Mouse (Mus musculus): ENCODE results near the gene Asphd2.
A peak's percentile ranks its signal among the peaks of the same experiment; 100 is the strongest.
"Not testable (repeated sequence)": the region's sequence is repeated elsewhere in the genome, so short reads cannot be mapped to it uniquely, and the experiment has no call there.

Gene Asphd2

GRCm38 (mm10) chr5:112394779-112395443, at the start of gene Asphd2:
Asphd2 (minus strand) TSS chr5:112394866.
- peak; percentile 27 for DNase-seq (ENCODE audit: low spot score)

- DNase-seq (ENCODE audit: low spot score), result no peak
These were observed 43.9 kb upstream of the Asphd2 start for GRCm38 (mm10) chr5:112438535-112438934.

GRCm38 (mm10) chr5:112433004-112433403, 38.3 kb upstream of the Asphd2 start:
- peak; percentile 60 for DNase-seq (ENCODE audit: low spot score)

GRCm38 (mm10) chr5:112432033-112432432, 37.4 kb upstream of the Asphd2 start:
- DNase-seq (ENCODE audit: low spot score), result no peak

DNA sequence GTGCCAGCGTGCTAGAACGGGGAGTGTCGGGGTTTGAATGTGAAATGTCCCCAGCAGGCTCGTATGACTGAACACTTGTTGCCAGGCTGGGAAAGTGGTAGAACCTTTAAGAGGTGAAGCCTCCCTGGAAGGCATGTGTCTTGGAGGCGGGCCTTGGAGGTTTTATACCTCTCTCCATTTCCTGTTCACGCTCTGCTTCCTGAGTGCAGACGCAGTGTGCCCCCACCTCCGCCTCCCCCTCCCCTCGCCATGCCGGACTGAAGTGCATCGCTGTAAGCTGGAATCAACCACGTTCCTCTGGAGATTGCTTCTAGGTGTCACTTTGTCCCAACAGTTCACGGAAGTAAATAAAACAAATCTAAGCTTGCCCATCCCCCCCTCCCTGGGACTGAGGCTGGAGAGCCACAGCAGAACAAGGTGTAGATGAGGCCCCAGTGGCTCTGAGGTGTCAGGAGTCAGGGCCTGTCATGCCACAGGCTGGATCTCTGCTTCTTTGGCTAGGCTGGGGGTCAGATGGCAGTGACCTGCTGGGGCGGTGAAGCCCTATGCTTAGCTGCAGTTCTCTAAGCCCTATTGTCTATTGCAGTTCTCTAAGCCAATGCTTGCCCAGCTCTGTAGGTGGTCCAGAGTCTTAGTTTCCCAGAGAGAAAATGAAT, 36.6 kb upstream of the Asphd2 start:
- DNase-seq (ENCODE audit: low spot score), result no peak

DNA sequence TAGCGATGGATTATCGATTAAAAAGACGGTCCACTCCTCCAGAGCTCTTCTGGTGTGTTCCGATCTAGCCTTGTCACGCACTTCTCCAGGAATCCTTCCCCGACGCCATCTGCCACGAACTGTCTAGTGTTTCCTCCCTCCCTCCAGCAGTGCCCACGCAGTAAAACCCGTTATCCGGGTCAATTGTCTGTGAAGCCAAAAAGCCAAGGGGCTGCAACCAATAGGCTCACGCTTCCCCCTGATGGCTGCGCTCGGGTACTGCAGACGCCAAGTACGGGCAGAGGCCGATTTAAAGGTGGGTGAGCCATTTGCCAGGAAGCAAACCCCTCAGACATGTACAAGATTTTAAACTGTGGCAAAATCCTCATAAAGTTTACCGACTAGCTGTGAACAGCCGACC, 34.3 kb upstream of the Asphd2 start:
- DNase-seq (ENCODE audit: low spot score), result peak; percentile 17

GRCm38 (mm10) chr5:112427283-112427682, 32.6 kb upstream of the Asphd2 start:
- peak; percentile 21 for DNase-seq (ENCODE audit: low spot score)

DNA sequence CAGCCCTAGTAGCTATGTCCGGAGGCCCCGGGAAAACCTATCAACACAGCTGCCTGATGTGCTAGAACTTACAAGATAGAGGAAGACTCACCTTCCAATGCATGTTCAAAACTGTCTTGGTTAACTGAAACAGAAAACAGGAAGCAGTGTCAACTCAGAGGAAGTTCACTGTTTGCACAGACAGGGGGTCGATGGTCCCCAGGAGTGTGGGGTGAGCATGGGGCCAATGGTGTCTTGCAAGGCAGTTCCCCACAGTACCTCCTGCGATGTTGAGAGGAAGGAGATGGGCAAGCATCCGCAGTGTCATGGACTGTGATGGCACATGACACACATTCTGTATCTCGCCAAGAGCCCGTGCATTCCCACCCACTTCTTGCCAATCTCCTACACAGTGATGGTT, 32.0 kb upstream of the Asphd2 start:
- no peak for DNase-seq (ENCODE audit: low spot score)

DNA sequence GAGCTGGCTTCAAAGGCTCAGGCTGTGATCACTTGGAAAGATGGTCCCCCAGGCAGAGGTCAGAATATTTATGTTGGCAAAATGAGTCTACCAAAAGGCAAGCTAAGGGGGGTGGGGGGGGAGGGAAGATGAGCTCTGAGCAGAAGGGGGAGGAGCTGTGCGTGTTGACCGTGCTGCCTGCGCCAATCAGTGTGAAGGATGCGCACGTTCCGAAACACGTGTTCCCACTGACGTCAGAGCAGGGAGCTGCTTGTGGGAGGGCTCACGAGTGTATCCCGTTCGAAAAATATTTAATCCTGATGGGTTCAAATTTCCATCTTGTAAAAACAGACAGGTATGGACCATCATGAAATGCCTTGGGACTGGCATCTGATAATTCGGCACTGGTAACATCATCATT, 24.9 kb upstream of the Asphd2 start:
- no peak for DNase-seq (ENCODE audit: low spot score)

GRCm38 (mm10) chr5:112418023-112418422, 23.4 kb upstream of the Asphd2 start:
- no peak for DNase-seq (ENCODE audit: low spot score)

DNA sequence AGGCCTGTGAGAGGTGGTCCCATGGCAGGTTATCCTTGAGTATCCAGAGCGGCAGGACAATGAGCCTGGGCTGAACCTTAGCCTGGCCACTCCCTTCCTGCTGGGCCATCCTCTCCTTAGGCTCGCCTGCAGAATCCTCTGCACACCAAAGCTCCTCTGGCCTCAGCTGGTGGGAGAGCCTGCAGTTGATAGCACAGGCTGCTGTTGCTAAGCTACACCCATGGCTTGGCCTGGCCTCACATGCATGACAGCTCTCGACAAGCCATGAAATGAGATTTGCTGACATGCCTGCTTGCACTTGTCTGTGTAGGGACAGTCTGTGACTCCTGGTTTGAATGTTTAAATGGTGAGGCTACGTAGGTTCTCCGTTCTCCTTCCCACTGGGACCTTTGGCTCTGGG, 22.0 kb upstream of the Asphd2 start:
- no peak for DNase-seq (ENCODE audit: low spot score)

DNA sequence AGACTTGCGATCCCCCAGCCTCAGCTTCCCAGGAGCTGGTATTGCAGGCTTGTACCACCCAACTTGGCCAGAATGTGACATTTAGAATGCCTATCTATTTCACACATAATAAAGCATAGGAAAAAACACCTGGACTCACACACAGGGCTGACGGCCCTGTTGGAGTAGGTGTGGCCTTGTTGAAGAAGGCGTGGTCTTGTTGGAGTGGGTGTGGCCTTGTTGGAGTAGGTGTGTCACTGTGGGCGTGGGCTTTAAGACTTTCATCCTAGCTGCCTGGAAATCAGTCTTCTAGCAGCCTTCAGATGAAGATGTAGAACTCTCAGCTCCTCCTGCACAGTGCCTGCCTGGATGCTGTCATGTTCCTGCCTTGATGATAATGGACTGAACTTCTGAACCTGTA, 18.1 kb upstream of the Asphd2 start:
- not testable (repeated sequence) for DNase-seq (ENCODE audit: low spot score)

- no peak for DNase-seq (ENCODE audit: low spot score)
These were observed 17.1 kb upstream of the Asphd2 start for GRCm38 (mm10) chr5:112411514-112412335.

GRCm38 (mm10) chr5:112411072-112411471, 16.4 kb upstream of the Asphd2 start:
- DNase-seq (ENCODE audit: low spot score), result no peak

DNA sequence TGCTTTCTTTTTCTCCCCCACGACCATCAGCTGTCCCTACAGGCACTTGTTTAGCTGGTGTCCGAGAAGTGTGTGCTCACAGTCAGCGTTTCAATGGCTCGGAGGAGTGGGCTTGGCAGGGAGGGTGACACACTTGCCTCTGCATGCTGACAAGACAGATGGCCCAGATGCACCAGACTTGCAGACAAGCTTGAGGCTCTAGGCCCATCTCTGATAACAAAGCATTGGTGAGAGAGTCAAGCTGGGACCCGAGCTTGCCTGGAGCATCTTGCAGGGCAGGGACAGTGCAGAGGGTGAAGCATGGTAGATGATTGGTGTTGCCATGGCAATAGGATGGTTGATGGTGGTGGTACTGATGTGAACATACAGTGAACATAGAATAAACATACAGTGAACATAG, 14.6 kb upstream of the Asphd2 start:
- no peak for DNase-seq (ENCODE audit: low spot score)

DNA sequence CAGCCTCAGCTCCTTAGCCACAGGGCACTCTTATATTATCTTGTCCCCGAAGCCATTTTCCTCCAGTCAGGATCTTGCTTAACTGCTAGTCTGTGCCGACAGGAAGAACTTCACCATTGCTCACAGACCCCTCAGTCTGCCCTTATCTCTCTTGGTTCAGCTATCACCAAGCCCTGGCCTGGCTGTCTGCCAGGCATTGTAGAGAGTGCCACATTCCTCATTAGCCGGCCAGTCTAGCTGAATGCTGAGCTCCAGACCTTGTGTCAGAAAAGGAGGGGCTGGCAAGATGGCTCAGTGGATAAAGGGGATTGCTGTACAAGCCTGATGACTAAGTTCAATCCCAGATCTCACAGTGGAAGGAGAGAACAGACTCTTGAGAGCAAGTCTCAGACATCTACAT, 11.4 kb upstream of the Asphd2 start:
- DNase-seq (ENCODE audit: low spot score), result no peak

- no peak for DNase-seq (ENCODE audit: low spot score)
These were observed 7.8 kb upstream of the Asphd2 start for GRCm38 (mm10) chr5:112402437-112402836.

DNA sequence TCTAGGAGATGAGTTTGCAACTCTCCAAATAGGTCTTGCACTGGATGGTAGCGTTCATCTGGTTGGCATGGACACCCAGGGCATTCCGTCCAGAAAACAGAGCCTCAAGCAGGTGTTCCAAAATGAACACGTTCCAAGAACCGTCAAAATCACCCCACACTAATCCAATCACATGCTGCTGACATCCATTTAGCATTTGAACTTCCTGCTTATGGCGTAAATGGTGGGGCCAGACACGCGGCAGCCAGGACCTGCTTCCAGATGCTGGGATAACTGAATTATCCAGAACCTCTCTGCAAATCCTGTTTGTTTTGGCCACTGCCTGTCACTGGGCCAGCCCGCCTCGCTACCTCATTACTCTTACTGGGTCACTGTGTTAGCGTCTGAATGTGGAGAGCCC, 4.6 kb upstream of the Asphd2 start:
- DNase-seq (ENCODE audit: low spot score), result no peak

- DNase-seq (ENCODE audit: low spot score), result no peak
These were observed 1.4 kb upstream of the Asphd2 start for GRCm38 (mm10) chr5:112396066-112396465.

DNA sequence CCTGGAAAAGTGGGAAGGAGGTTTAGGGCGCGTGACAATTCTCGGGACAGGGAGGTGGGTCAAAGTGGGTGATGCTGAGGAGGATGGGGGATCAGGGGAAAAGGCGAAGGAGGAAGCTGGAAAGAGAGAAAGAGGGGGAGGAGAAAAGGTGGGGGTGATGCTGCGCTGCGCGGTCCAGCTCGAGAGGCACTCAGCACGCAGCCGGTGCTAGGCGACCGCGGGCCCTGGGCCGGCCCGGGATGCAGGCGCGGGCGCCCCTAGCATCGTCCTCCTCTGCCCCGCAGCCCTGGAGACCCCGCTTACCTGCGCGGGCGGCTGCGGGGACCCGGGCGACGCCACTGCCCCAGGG, 277 bp downstream of the Asphd2 start:
- DNase-seq (ENCODE audit: low spot score), result no peak

- no peak for DNase-seq (ENCODE audit: low spot score)
These were observed 788 bp downstream of the Asphd2 start for GRCm38 (mm10) chr5:112393741-112394414.

DNA sequence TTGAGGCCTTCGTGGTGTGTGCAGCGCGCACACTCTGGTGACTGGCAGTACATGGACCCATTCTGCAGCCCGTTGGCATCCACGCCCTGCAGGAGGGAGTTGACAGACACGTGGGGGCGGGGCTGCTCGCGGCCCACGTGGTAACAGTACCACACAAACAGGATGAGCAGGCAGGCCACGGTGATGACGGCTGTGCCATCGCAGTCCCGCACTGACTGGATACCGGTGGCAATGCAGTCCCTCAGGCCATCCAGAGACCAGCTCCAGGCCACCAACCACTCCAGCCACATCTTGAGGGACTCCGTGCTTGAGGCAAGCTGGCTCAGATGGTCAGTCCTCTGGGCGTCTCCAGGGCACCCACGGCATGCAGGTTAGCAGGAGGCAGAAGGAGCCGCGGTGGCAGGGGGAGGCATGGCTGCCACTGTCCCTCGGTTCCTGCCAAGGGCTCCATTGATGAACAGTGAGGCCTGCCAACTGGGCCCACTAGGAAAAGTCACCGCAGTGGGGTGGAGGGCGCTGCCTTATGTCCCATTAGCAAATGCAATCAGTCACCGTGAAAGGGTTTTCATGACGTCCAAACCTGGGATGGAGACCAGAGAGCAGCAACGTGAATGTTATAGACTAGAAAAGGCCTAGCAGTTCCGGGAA, 2.9 kb downstream of the Asphd2 start:
- no peak for DNase-seq (ENCODE audit: low spot score)

Measured in ovary, postnatal 10 days (tissue).